Mouse (Mus musculus) stomach, postnatal 0 days (tissue): ENCODE data around the gene Psapl1. TPM values are rescaled to one million over a fixed set of nuclear protein-coding genes. Genes with fewer than 3 reads are reported as not detected.

ENCODE experiments used
- ATAC-seq: fragments of 200-750 bp; cut with Nextera tagmentation; 2 replicates; pipeline ENCODE4 v1.8.0; 2017; ENCODE audit not compliant: low FRiP score, low TSS enrichment
- DNase-seq: peaks from one replicate; pipeline ENCODE4 v3.0.0-alpha.2; 2016; ENCODE audit warnings: low spot score
- H3K27ac ChIP-seq: fragments of 300-500 bp; sonication (generic); replicated peaks from 2 replicates; pipeline ENCODE4 v1.5.1; 2014; ENCODE audit warnings: mild to moderate bottlenecking, control low read depth
- H3K27me3 ChIP-seq: fragments of 300-500 bp; sonication (generic); 2 replicates; pipeline ENCODE4 v1.6.1; 2014; ENCODE audit warnings: low read length; ENCODE audit not compliant: control insufficient read depth, insufficient read depth
- H3K36me3 ChIP-seq: fragments of 300-500 bp; sonication (generic); 2 replicates; pipeline ENCODE4 v1.6.1; 2014; ENCODE audit warnings: low read length, mixed read lengths; ENCODE audit not compliant: control insufficient read depth, insufficient read depth
- H3K4me1 ChIP-seq: fragments of 300-500 bp; sonication (generic); replicated peaks from 2 replicates; pipeline ENCODE4 v1.6.1; 2014; ENCODE audit warnings: antibody characterized with exemption; ENCODE audit not compliant: control insufficient read depth, insufficient read depth
- H3K4me2 ChIP-seq: fragments of 300-500 bp; sonication (generic); replicated peaks from 2 replicates; pipeline ENCODE4 v1.6.1; 2014; ENCODE audit warnings: low read depth, mild to moderate bottlenecking, control low read depth, moderate library complexity
- H3K4me3 ChIP-seq: fragments of 300-500 bp; sonication (generic); 2 replicates; pipeline ENCODE4 v1.5.1; 2014; ENCODE audit warnings: low read depth, low read length, control low read depth
- H3K9ac ChIP-seq: fragments of 300-500 bp; sonication (generic); 2 replicates; pipeline ENCODE4 v1.6.1; 2014; ENCODE audit warnings: mild to moderate bottlenecking, low read length, control low read depth, mixed read lengths
- H3K9me3 ChIP-seq: fragments of 300-500 bp; sonication (generic); 2 replicates; pipeline ENCODE4 v1.6.1; 2016; ENCODE audit warnings: low read length; ENCODE audit not compliant: control insufficient read depth
- CTCF ChIP-seq: IDR thresholded peaks from 2 replicates; pipeline ENCODE4 v1.5.1; 2016; ENCODE audit warnings: antibody characterized with exemption, low read depth, mild to moderate bottlenecking, moderate library complexity
- EP300 ChIP-seq: optimal IDR thresholded peaks from 2 replicates; pipeline ENCODE3; 2016; ENCODE audit warnings: antibody characterized with exemption
- WGBS: fragments of 180-500 bp; shearing (Covaris S2); extraction: QIAGEN DNeasy Blood & Tissue Kit; methylation state at CpG from one replicate; pipeline ENCODE4 v1.1.7; 2014; 5-methylcytosine and 5-hydroxymethylcytosine counted together
- polyA plus RNA-seq: library from polyadenylated mRNA; unstranded; fragments of >200 nt; fragmentation: Nextera tagmentation; extraction: Ambion mirVana; gene quantifications from 2 replicates; pipeline ENCODE4 v1.2.1, GENCODE M21; 2015

Psapl1 gene
- polyA plus RNA-seq, 1 experiment from 2014 or later: 314 TPM

DNA sequence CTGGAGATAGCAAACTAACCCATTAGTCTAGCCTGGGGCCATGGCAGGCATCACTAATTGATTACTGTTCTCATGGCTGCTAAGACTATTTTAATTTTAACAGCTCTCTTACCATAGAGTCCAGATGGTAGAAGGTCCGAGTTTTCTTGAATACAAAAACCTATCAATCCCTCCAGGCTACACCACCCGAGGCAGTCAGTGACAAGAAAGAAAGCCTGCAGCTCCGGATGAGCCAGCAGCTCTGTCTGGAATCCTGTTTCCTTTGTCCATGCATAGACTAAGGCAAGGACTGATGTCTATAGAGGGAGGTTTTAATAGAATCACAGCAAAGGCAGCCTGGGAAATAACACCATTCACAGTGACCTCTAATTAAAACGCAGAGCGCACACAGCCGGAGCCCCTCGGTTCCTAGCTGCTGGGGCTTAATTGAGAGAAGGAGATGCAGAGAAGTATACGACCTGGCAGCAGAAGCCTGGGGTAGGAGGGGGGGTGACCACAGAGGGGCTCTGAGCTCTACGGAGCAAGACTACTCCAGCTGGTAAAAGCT is 29.2 kb upstream of the Psapl1 start:
- no peak overlapping the region for H3K9ac ChIP-seq
- H3K4me1 ChIP-seq: no peaks in the 10 kb centered on the region
- H3K36me3 ChIP-seq: no peaks in the 10 kb centered on the region
- H3K4me3 ChIP-seq: no peak overlapping the region
- H3K9me3 ChIP-seq: no peaks in the 10 kb centered on the region
- H3K27ac ChIP-seq: no peak overlapping the region
- no peak overlapping the region for H3K4me2 ChIP-seq
- TF ChIP-seq EP300: no peak
- no peak for TF ChIP-seq CTCF
- no peaks in the 10 kb centered on the region for H3K27me3 ChIP-seq
- WGBS: 50% methylated on average over 9 of the region's 9 CpGs
- ATAC-seq: no peak
- DNase-seq: no peak

DNA sequence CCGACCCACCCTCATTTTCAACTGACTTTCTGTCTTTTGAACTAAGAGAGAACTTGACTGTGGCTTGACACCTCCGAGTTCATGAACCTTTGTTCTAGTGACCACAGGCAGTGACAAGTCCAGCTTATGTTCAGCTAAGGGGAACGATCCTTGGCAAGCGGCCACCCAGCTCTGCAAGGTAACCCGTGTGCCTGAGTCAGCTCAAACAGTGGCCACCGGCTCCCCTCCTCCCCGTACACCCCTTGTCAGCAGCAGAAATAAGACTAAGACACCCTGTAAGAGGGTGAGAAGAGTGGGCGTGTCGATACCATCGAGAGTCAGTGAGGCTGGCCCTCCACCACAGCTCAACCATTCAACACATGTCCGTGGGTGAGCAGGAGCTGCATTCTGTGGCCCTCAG is 27.4 kb upstream of the Psapl1 start:
- no peak for ATAC-seq
- Histone ChIP-seq H3K9ac (no peak overlapping the region), H3K36me3 (no peaks in the 10 kb centered on the region), H3K4me2 (no peak overlapping the region), H3K4me3 (no peak overlapping the region), H3K4me1 (no peaks in the 10 kb centered on the region), H3K27me3 (no peaks in the 10 kb centered on the region), H3K9me3 (no peaks in the 10 kb centered on the region), H3K27ac (no peak overlapping the region)
- TF ChIP-seq CTCF (no peak), EP300 (no peak)
- no peak for DNase-seq
- WGBS: 75% methylated on average over 11 of the region's 11 CpGs

DNA sequence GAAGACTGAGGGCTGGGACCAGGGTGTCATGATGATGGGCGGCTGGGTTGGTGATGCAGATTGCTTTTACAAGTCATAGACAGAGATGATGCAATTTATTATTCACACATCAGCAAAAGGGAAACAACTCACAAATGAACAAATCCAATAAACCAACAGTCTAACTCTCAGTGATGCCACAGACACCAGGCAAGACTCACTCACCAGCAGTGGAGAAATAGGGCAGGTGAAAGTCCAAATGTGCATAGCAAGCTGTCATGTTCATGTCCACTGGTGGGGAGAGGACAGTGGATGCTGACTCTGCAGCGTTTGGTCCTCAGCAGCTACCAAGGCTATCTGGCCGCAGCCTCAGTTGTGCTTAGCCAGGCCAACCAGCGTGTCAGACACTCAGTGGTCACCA is 26.9 kb upstream of the Psapl1 start:
- Histone ChIP-seq H3K27ac (no peak overlapping the region), H3K9me3 (no peaks in the 10 kb centered on the region), H3K36me3 (no peaks in the 10 kb centered on the region), H3K4me2 (no peak overlapping the region), H3K4me3 (no peak overlapping the region), H3K9ac (no peak overlapping the region), H3K27me3 (no peaks in the 10 kb centered on the region), H3K4me1 (no peaks in the 10 kb centered on the region)
- WGBS: 94% methylated on average over 4 of the region's 4 CpGs
- TF ChIP-seq CTCF: no peak
- TF ChIP-seq EP300: no peak
- no peak for ATAC-seq
- DNase-seq: no peak

DNA sequence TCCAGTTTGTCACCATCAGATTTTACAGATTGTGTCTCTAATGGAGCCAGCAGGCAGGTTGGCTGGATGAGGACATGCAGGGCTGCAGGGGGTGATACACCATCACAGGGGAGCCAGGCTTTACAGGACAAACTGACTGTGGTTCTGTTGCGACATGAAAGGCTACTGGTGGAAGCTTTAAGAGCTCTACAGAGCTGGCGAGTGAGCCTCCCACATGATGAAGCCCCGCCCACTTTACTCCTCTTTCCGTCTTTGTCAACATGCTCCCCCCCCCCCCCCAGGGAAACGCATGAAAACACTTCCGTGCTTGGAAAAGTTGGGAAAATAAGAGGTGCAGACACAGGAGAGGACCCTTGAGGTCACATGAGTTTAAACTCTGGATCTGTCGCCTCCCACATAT is 25.6 kb upstream of the Psapl1 start:
- Histone ChIP-seq H3K27ac (no peak overlapping the region), H3K27me3 (no peaks in the 10 kb centered on the region), H3K4me3 (no peak overlapping the region), H3K9ac (no peak overlapping the region), H3K4me1 (no peaks in the 10 kb centered on the region), H3K9me3 (no peaks in the 10 kb centered on the region), H3K36me3 (no peaks in the 10 kb centered on the region), H3K4me2 (no peak overlapping the region)
- WGBS: 48% methylated on average over 7 of the region's 7 CpGs
- TF ChIP-seq EP300: no peak
- TF ChIP-seq CTCF: no peak
- DNase-seq: no peak
- no peak for ATAC-seq

DNA sequence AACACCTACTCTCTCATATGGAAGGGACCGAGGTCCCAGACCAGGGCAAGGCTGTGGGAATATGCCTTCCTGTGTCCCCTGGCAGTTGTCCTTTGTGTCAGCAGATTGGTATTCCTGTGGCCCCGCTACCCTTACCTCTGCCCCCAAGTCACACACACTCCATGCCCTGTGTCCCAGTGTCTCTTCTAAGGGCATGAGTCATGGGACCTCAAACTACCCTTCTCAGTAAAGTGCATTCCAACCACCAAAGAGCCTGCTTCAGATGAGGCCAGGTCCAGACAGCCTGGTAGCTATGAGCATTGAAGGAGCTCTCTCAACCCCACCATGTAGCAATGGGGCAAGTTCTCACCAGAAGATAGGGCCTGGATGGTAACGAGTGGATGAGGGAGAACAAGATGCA is 25.0 kb upstream of the Psapl1 start:
- ATAC-seq (no peak), DNase-seq (no peak)
- Histone ChIP-seq H3K4me2 (no peak overlapping the region), H3K9me3 (no peaks in the 10 kb centered on the region), H3K27ac (no peak overlapping the region), H3K27me3 (no peaks in the 10 kb centered on the region), H3K4me3 (no peak overlapping the region), H3K9ac (no peak overlapping the region), H3K4me1 (no peaks in the 10 kb centered on the region), H3K36me3 (no peaks in the 10 kb centered on the region)
- WGBS: 90% methylated on average over 3 of the region's 3 CpGs
- TF ChIP-seq CTCF (no peak), EP300 (no peak)

DNA sequence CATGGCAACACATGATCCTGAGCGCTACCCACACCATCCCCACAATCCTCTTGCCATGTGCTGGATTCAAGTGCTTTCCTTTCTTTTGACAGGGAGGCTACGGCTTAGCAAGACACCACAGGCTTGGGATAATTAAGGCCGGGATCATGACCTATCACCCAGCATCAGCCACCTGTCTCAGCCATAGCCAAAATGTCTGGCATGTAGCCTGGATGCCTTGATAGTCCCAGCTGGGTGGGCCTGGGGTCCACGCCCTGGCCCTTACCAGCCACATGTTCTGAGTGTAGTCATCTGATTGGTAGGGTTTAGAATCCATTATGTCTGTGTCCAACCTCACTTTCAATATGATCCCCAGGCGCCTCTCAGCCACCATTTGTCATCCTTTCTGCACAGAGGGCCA is 24.1 kb upstream of the Psapl1 start:
- H3K9ac ChIP-seq: no peak overlapping the region
- H3K27ac ChIP-seq: no peak overlapping the region
- H3K9me3 ChIP-seq: no peaks in the 10 kb centered on the region
- H3K4me2 ChIP-seq: no peak overlapping the region
- H3K27me3 ChIP-seq: no peaks in the 10 kb centered on the region
- H3K4me3 ChIP-seq: no peak overlapping the region
- H3K36me3 ChIP-seq: no peaks in the 10 kb centered on the region
- DNase-seq: no peak
- WGBS: 80% methylated on average over 5 of the region's 5 CpGs
- no peak for TF ChIP-seq EP300
- no peak for TF ChIP-seq CTCF
- no peaks in the 10 kb centered on the region for H3K4me1 ChIP-seq
- ATAC-seq: no peak
